Mouse (Mus musculus) heart, adult 10 weeks (tissue): Measurements from ENCODE around the gene Fmod. TPM values are rescaled to one million over a fixed set of nuclear protein-coding genes. Genes with fewer than 3 reads are reported as not detected.

ENCODE experiments used
- polyA plus RNA-seq: library from polyadenylated mRNA; stranded (reverse); fragments of 350-450 nt; fragmentation: Illumina TruSeq; extraction: RNeasy Lipid Tissue Mini Kit (QIAGEN cat#74804); gene quantifications from one replicate; pipeline ENCODE4 v1.2.3, GENCODE M21; 2014; ENCODE audit warnings: low read depth, low replicate concordance

Fmod gene
- polyA plus RNA-seq: 13.1 TPM

GRCm38 (mm10) chr1:134037172-134037571 lies at the start of gene Fmod:
Gene Fmod, plus strand, starts transcription at chr1:134037254.

GRCm38 (mm10) chr1:134078802-134079476 lies 41.9 kb downstream of the Fmod start, which contains the start of gene Btg2:
Gene Btg2, minus strand, starts transcription at chr1:134079120.

Other genes starting within 250 kb of the Fmod start
- 11.2 TPM for gene Atp2b4, start 236.2 kb upstream of the Fmod start, polyA plus RNA-seq
- 0.73 TPM for gene Optc, start 129.3 kb upstream of the Fmod start, polyA plus RNA-seq
- 45.2 TPM for gene Prelp, start 115.8 kb upstream of the Fmod start, polyA plus RNA-seq
- gene Btg2, start 41.9 kb downstream of the Fmod start, polyA plus RNA-seq: 43.7 TPM
- gene Chit1, start 74.0 kb downstream of the Fmod start, polyA plus RNA-seq: not detected
- 0.71 TPM for gene Chil1, start 144.9 kb downstream of the Fmod start, polyA plus RNA-seq
- not detected for gene Mybph, start 156.2 kb downstream of the Fmod start, polyA plus RNA-seq
- gene Adora1, start 198.2 kb downstream of the Fmod start, polyA plus RNA-seq: 9.8 TPM